Mouse (Mus musculus): ENCODE results near the gene Armh3. TPM values are rescaled to one million over a fixed set of nuclear protein-coding genes. Genes with fewer than 3 reads are reported as not detected.

Armh3 gene
- total and polyA plus RNA-seq, 2 experiments from 2014 or later = 16.5 to 17.5 TPM

GRCm38 (mm10) chr19:46024959-46025358 lies 26.7 kb upstream of the Armh3 start:
- no peak for TF ChIP-seq CTCF (IDR thresholded peaks at IDR 0.05; ENCODE audit: low read depth)
- ATAC-seq (no peak), DNase-seq (ENCODE audit: low spot score) (no peak)
- H3K9me3 ChIP-seq (ENCODE audit: low read length) = no peaks in the 10 kb centered on the region
- H3K9ac ChIP-seq (replicated peaks; ENCODE audit: low read length) = no peak overlapping the region
- H3K4me3 ChIP-seq (ENCODE audit: low read length) = no peak overlapping the region
- H3K27ac ChIP-seq = no peak overlapping the region
- H3K36me3 ChIP-seq (ENCODE audit: insufficient read depth, low read length) = no peaks in the 10 kb centered on the region
- no peaks in the 10 kb centered on the region for H3K4me1 ChIP-seq (ENCODE audit: insufficient read depth, low read length)
- H3K4me2 ChIP-seq (ENCODE audit: low read depth, low read length) = no peak overlapping the region
- H3K27me3 ChIP-seq (ENCODE audit: insufficient read depth, low read length) = no peaks in the 10 kb centered on the region
- 81% methylated on average over 6 of the region's 6 CpGs for WGBS

GRCm38 (mm10) chr19:46016023-46016422 lies 17.7 kb upstream of the Armh3 start:
- DNase-seq (ENCODE audit: low spot score) (no peak), ATAC-seq (no peak)
- H3K9me3 ChIP-seq (ENCODE audit: low read length) = no peaks in the 10 kb centered on the region
- TF ChIP-seq CTCF (IDR thresholded peaks at IDR 0.05; ENCODE audit: low read depth) = no peak
- H3K27me3 ChIP-seq (ENCODE audit: insufficient read depth, low read length) = no peaks in the 10 kb centered on the region
- 69% methylated on average over 2 of the region's 2 CpGs for WGBS
- no peaks in the 10 kb centered on the region for H3K4me1 ChIP-seq (ENCODE audit: insufficient read depth, low read length)
- H3K9ac ChIP-seq (replicated peaks; ENCODE audit: low read length) = no peak overlapping the region
- H3K27ac ChIP-seq = no peak overlapping the region
- no peak overlapping the region for H3K4me3 ChIP-seq (ENCODE audit: low read length)
- no peaks in the 10 kb centered on the region for H3K36me3 ChIP-seq (ENCODE audit: insufficient read depth, low read length)
- no peak overlapping the region for H3K4me2 ChIP-seq (ENCODE audit: low read depth, low read length)

- H3K9ac ChIP-seq (replicated peaks; ENCODE audit: low read length) = no peak overlapping the region
- H3K4me2 ChIP-seq (ENCODE audit: low read depth, low read length) = no peak overlapping the region
- TF ChIP-seq CTCF (IDR thresholded peaks at IDR 0.05; ENCODE audit: low read depth) = peak; percentile 98
- 43% methylated on average over 12 of the region's 12 CpGs for WGBS
- H3K9me3 ChIP-seq (ENCODE audit: low read length) = no peaks in the 10 kb centered on the region
- ATAC-seq (peak; percentile 85), DNase-seq (ENCODE audit: low spot score) (peak; percentile 91)
- no peak overlapping the region for H3K27ac ChIP-seq
- H3K36me3 ChIP-seq (ENCODE audit: insufficient read depth, low read length) = no peaks in the 10 kb centered on the region
- no peaks in the 10 kb centered on the region for H3K4me1 ChIP-seq (ENCODE audit: insufficient read depth, low read length)
- no peak overlapping the region for H3K4me3 ChIP-seq (ENCODE audit: low read length)
- no peaks in the 10 kb centered on the region for H3K27me3 ChIP-seq (ENCODE audit: insufficient read depth, low read length)
Measured at GRCm38 (mm10) chr19:46014572-46015178, 16.4 kb upstream of the Armh3 start.

- peaks cover 6% of the 10 kb centered on the region; the same call in 1 of the 2 replicates for H3K4me1 ChIP-seq (ENCODE audit: insufficient read depth, low read length)
- ATAC-seq = no peak
- H3K36me3 ChIP-seq (ENCODE audit: insufficient read depth, low read length) = no peaks in the 10 kb centered on the region
- whole genome bisulfite sequencing = 82% methylated on average over 7 of the region's 7 CpGs
- H3K27ac ChIP-seq = no peak overlapping the region
- H3K27me3 ChIP-seq (ENCODE audit: insufficient read depth, low read length) = no peaks in the 10 kb centered on the region
- H3K9ac ChIP-seq (replicated peaks; ENCODE audit: low read length) = no peak overlapping the region
- H3K4me2 ChIP-seq (ENCODE audit: low read depth, low read length) = no peak overlapping the region
- no peaks in the 10 kb centered on the region for H3K9me3 ChIP-seq (ENCODE audit: low read length)
- no peak overlapping the region for H3K4me3 ChIP-seq (ENCODE audit: low read length)
- DNase-seq (ENCODE audit: low spot score) = no peak
- no peak for TF ChIP-seq CTCF (IDR thresholded peaks at IDR 0.05; ENCODE audit: low read depth)
Measured at GRCm38 (mm10) chr19:46005680-46006079, 7.4 kb upstream of the Armh3 start.

GRCm38 (mm10) chr19:46004814-46005466 lies 6.7 kb upstream of the Armh3 start:
- no peak for TF ChIP-seq CTCF (IDR thresholded peaks at IDR 0.05; ENCODE audit: low read depth)
- Histone ChIP-seq H3K4me3 (ENCODE audit: low read length) (no peak overlapping the region), H3K36me3 (ENCODE audit: insufficient read depth, low read length) (no peaks in the 10 kb centered on the region), H3K27ac (no peak overlapping the region), H3K9me3 (ENCODE audit: low read length) (no peaks in the 10 kb centered on the region), H3K27me3 (ENCODE audit: insufficient read depth, low read length) (no peaks in the 10 kb centered on the region), H3K4me1 (ENCODE audit: insufficient read depth, low read length) (peaks cover 6% of the 10 kb centered on the region; the same call in 1 of the 2 replicates), H3K9ac (replicated peaks; ENCODE audit: low read length) (no peak overlapping the region), H3K4me2 (ENCODE audit: low read depth, low read length) (no peak overlapping the region)
- ATAC-seq (peak; percentile 17; the same call in 1 of the 2 replicates), DNase-seq (ENCODE audit: low spot score) (no peak)
- whole genome bisulfite sequencing = 70% methylated on average over 17 of the region's 17 CpGs

- Histone ChIP-seq H3K27me3 (ENCODE audit: insufficient read depth, low read length) (no peaks in the 10 kb centered on the region), H3K36me3 (ENCODE audit: insufficient read depth, low read length) (no peaks in the 10 kb centered on the region), H3K4me1 (ENCODE audit: insufficient read depth, low read length) (peaks cover 6% of the 10 kb centered on the region; the same call in 1 of the 2 replicates), H3K9me3 (ENCODE audit: low read length) (no peaks in the 10 kb centered on the region), H3K27ac (no peak within 1 kb of the TSS), H3K9ac (replicated peaks; ENCODE audit: low read length) (peak within 1 kb of the TSS; percentile 49), H3K4me2 (ENCODE audit: low read depth, low read length) (peak within 1 kb of the TSS; percentile 99), H3K4me3 (ENCODE audit: low read length) (peak within 1 kb of the TSS; percentile 56)
- no peak for TF ChIP-seq CTCF (IDR thresholded peaks at IDR 0.05; ENCODE audit: low read depth)
- DNase-seq (ENCODE audit: low spot score) = peak; percentile 63
- WGBS = 2% methylated on average over 70 of the region's 70 CpGs
- ATAC-seq = peak; percentile 60
Measured at GRCm38 (mm10) chr19:46003371-46004226, 5.3 kb upstream of the Armh3 start, which contains the start of gene Hps6. Hps6 (plus strand) TSS chr19:46003508.

All from hindbrain, postnatal 0 days (tissue).